Mouse (Mus musculus): Measurements from ENCODE around the gene Sned1. TPM values are rescaled to one million over a fixed set of nuclear protein-coding genes. Genes with fewer than 3 reads are reported as not detected.

Sned1 gene
- polyA plus RNA-seq, 1 experiment from 2014 or later = 5.3 TPM

GRCm38 (mm10) chr1:93225731-93226520, 9.7 kb upstream of the Sned1 start:
- Histone ChIP-seq H3K9ac (ENCODE audit: low read length) (no peak overlapping the region), H3K36me3 (ENCODE audit: control insufficient read depth, insufficient read depth, low read length) (no peaks in the 10 kb centered on the region), H3K4me2 (ENCODE audit: low read depth) (no peak overlapping the region), H3K9me3 (ENCODE audit: control insufficient read depth, low read length) (no peaks in the 10 kb centered on the region), H3K4me3 (ENCODE audit: low read depth, low read length) (no peak overlapping the region), H3K27me3 (ENCODE audit: control insufficient read depth, insufficient read depth, low read length) (no peaks in the 10 kb centered on the region), H3K4me1 (ENCODE audit: control insufficient read depth, insufficient read depth, low read length) (no peaks in the 10 kb centered on the region), H3K27ac (ENCODE audit: low read depth, low read length) (no peak overlapping the region)
- 81% methylated on average over 5 of the region's 5 CpGs for whole genome bisulfite sequencing
- DNase-seq (ENCODE audit: low spot score) (no peak), ATAC-seq (ENCODE audit: insufficient read depth, low FRiP score, low TSS enrichment) (no peak)

- WGBS = 70% methylated on average over 7 of the region's 7 CpGs
- H3K27ac ChIP-seq (ENCODE audit: low read depth, low read length) = no peak overlapping the region
- no peak for ATAC-seq (ENCODE audit: insufficient read depth, low FRiP score, low TSS enrichment)
- H3K4me3 ChIP-seq (ENCODE audit: low read depth, low read length) = no peak overlapping the region
- no peaks in the 10 kb centered on the region for H3K36me3 ChIP-seq (ENCODE audit: control insufficient read depth, insufficient read depth, low read length)
- H3K4me1 ChIP-seq (ENCODE audit: control insufficient read depth, insufficient read depth, low read length) = no peaks in the 10 kb centered on the region
- DNase-seq (ENCODE audit: low spot score) = no peak
- no peak overlapping the region for H3K4me2 ChIP-seq (ENCODE audit: low read depth)
- no peaks in the 10 kb centered on the region for H3K9me3 ChIP-seq (ENCODE audit: control insufficient read depth, low read length)
- no peaks in the 10 kb centered on the region for H3K27me3 ChIP-seq (ENCODE audit: control insufficient read depth, insufficient read depth, low read length)
- H3K9ac ChIP-seq (ENCODE audit: low read length) = 0 out of 2 replicates have a peak overlapping the region, but pooled peaks have one; percentile 29
Measured at GRCm38 (mm10) chr1:93227303-93227975, 8.2 kb upstream of the Sned1 start.

DNA sequence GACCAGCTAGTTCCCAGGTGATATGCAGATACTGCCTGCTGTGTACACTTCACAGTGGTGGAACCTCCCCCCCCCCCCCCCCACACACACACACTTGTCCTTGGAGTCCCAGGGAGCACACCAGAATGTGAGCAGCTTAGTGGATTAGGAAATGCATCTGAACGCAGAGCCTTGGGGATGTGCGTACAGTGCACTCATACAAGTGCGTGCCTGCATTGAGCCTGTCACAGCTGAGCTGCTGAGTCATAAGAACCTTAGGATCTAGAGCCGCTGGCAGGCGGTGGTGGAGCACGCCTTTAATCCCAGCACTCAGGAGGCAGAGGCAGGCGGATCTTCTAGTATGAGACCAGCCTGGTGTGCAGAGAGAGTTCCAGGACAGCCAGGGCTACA, 7.7 kb upstream of the Sned1 start:
- Histone ChIP-seq H3K4me1 (ENCODE audit: control insufficient read depth, insufficient read depth, low read length) (no peaks in the 10 kb centered on the region), H3K27me3 (ENCODE audit: control insufficient read depth, insufficient read depth, low read length) (no peaks in the 10 kb centered on the region), H3K9me3 (ENCODE audit: control insufficient read depth, low read length) (no peaks in the 10 kb centered on the region), H3K4me3 (ENCODE audit: low read depth, low read length) (no peak overlapping the region), H3K27ac (ENCODE audit: low read depth, low read length) (no peak overlapping the region), H3K4me2 (ENCODE audit: low read depth) (no peak overlapping the region), H3K9ac (ENCODE audit: low read length) (no peak overlapping the region), H3K36me3 (ENCODE audit: control insufficient read depth, insufficient read depth, low read length) (no peaks in the 10 kb centered on the region)
- DNase-seq (ENCODE audit: low spot score) (no peak), ATAC-seq (ENCODE audit: insufficient read depth, low FRiP score, low TSS enrichment) (no peak)
- WGBS = 96% methylated on average over 7 of the region's 7 CpGs

DNA sequence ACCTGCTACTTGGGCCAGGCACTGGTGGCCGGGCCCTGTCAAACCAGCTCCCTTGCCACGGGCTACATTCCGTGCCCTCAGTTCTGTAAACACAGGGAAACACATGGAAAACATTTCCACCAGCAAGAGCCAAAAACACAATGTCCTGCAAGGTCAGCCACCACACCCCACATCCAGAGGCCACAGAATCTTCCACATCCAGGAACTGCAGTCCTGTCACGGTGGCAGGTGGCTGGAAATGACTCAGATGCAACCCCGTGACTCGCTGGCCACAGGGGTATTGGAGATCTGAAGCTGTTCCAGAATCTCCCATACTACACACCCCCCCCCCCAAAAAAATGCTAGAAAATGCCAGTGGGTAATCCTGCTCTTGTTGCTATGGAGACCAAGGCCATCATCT, 6.4 kb upstream of the Sned1 start:
- Histone ChIP-seq H3K9me3 (ENCODE audit: control insufficient read depth, low read length) (no peaks in the 10 kb centered on the region), H3K27ac (ENCODE audit: low read depth, low read length) (no peak overlapping the region), H3K9ac (ENCODE audit: low read length) (no peak overlapping the region), H3K27me3 (ENCODE audit: control insufficient read depth, insufficient read depth, low read length) (no peaks in the 10 kb centered on the region), H3K4me2 (ENCODE audit: low read depth) (no peak overlapping the region), H3K4me3 (ENCODE audit: low read depth, low read length) (no peak overlapping the region), H3K36me3 (ENCODE audit: control insufficient read depth, insufficient read depth, low read length) (no peaks in the 10 kb centered on the region), H3K4me1 (ENCODE audit: control insufficient read depth, insufficient read depth, low read length) (no peaks in the 10 kb centered on the region)
- WGBS = 83% methylated on average over 6 of the region's 6 CpGs
- no peak for DNase-seq (ENCODE audit: low spot score)
- ATAC-seq (ENCODE audit: insufficient read depth, low FRiP score, low TSS enrichment) = no peak

- no peak overlapping the region for H3K4me3 ChIP-seq (ENCODE audit: low read depth, low read length)
- no peak overlapping the region for H3K27ac ChIP-seq (ENCODE audit: low read depth, low read length)
- H3K4me2 ChIP-seq (ENCODE audit: low read depth) = no peak overlapping the region
- no peaks in the 10 kb centered on the region for H3K27me3 ChIP-seq (ENCODE audit: control insufficient read depth, insufficient read depth, low read length)
- no peaks in the 10 kb centered on the region for H3K36me3 ChIP-seq (ENCODE audit: control insufficient read depth, insufficient read depth, low read length)
- no peak for ATAC-seq (ENCODE audit: insufficient read depth, low FRiP score, low TSS enrichment)
- no peaks in the 10 kb centered on the region for H3K4me1 ChIP-seq (ENCODE audit: control insufficient read depth, insufficient read depth, low read length)
- H3K9me3 ChIP-seq (ENCODE audit: control insufficient read depth, low read length) = no peaks in the 10 kb centered on the region
- DNase-seq (ENCODE audit: low spot score) = no peak
- 84% methylated on average over 4 of the region's 4 CpGs for WGBS
- H3K9ac ChIP-seq (ENCODE audit: low read length) = no peak overlapping the region
Measured at GRCm38 (mm10) chr1:93229626-93230025, 6.0 kb upstream of the Sned1 start.

DNA sequence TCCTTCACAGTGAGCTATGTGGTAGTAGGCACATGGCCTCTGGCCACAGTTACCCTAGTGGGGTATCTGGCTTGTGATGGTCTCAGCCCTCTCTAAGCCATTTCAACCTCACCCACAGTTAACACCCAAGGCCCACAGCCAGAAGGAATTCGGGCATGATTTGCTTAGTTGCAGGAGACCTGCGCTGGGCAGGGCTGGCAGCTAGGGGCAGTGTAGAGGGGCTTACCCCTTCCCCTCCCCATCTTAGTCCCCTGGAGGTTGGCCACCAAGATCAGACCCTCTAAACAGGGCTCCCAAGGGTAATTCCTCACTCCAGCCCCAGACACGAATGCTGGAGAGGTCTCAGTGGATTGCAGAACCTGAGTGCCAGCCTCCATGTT, 894 bp downstream of the Sned1 start:
- H3K4me3 ChIP-seq (ENCODE audit: low read depth, low read length) = peak overlapping the region; percentile 60
- H3K4me2 ChIP-seq (ENCODE audit: low read depth) = peak overlapping the region; percentile 96
- no peaks in the 10 kb centered on the region for H3K36me3 ChIP-seq (ENCODE audit: control insufficient read depth, insufficient read depth, low read length)
- peaks cover 6% of the 10 kb centered on the region for H3K27me3 ChIP-seq (ENCODE audit: control insufficient read depth, insufficient read depth, low read length)
- WGBS = 10% methylated on average over 3 of the region's 3 CpGs
- DNase-seq (ENCODE audit: low spot score) (peak; percentile 57), ATAC-seq (ENCODE audit: insufficient read depth, low FRiP score, low TSS enrichment) (peak; percentile 33; the same call in 1 of the 2 replicates)
- H3K9me3 ChIP-seq (ENCODE audit: control insufficient read depth, low read length) = no peaks in the 10 kb centered on the region
- peak overlapping the region; percentile 54 for H3K9ac ChIP-seq (ENCODE audit: low read length)
- peaks cover 4% of the 10 kb centered on the region for H3K4me1 ChIP-seq (ENCODE audit: control insufficient read depth, insufficient read depth, low read length)
- H3K27ac ChIP-seq (ENCODE audit: low read depth, low read length) = no peak overlapping the region

- no peak for ATAC-seq (ENCODE audit: insufficient read depth, low FRiP score, low TSS enrichment)
- H3K4me1 ChIP-seq (ENCODE audit: control insufficient read depth, insufficient read depth, low read length) = peaks cover 4% of the 10 kb centered on the region
- no peak overlapping the region for H3K4me2 ChIP-seq (ENCODE audit: low read depth)
- no peak overlapping the region for H3K27ac ChIP-seq (ENCODE audit: low read depth, low read length)
- H3K36me3 ChIP-seq (ENCODE audit: control insufficient read depth, insufficient read depth, low read length) = no peaks in the 10 kb centered on the region
- H3K9me3 ChIP-seq (ENCODE audit: control insufficient read depth, low read length) = no peaks in the 10 kb centered on the region
- 90% methylated on average over 10 of the region's 10 CpGs for WGBS
- H3K4me3 ChIP-seq (ENCODE audit: low read depth, low read length) = no peak overlapping the region
- H3K9ac ChIP-seq (ENCODE audit: low read length) = no peak overlapping the region
- H3K27me3 ChIP-seq (ENCODE audit: control insufficient read depth, insufficient read depth, low read length) = peaks cover 6% of the 10 kb centered on the region
- DNase-seq (ENCODE audit: low spot score) = no peak
Measured at GRCm38 (mm10) chr1:93237676-93238075, 2.0 kb downstream of the Sned1 start.

GRCm38 (mm10) chr1:93238201-93238600, 2.6 kb downstream of the Sned1 start:
- Histone ChIP-seq H3K4me3 (ENCODE audit: low read depth, low read length) (no peak overlapping the region), H3K9me3 (ENCODE audit: control insufficient read depth, low read length) (no peaks in the 10 kb centered on the region), H3K27me3 (ENCODE audit: control insufficient read depth, insufficient read depth, low read length) (peaks cover 6% of the 10 kb centered on the region), H3K4me1 (ENCODE audit: control insufficient read depth, insufficient read depth, low read length) (peaks cover 4% of the 10 kb centered on the region), H3K27ac (ENCODE audit: low read depth, low read length) (no peak overlapping the region), H3K9ac (ENCODE audit: low read length) (no peak overlapping the region), H3K36me3 (ENCODE audit: control insufficient read depth, insufficient read depth, low read length) (no peaks in the 10 kb centered on the region), H3K4me2 (ENCODE audit: low read depth) (no peak overlapping the region)
- DNase-seq (ENCODE audit: low spot score) (no peak), ATAC-seq (ENCODE audit: insufficient read depth, low FRiP score, low TSS enrichment) (no peak)
- WGBS = 54% methylated on average over 4 of the region's 4 CpGs

DNA sequence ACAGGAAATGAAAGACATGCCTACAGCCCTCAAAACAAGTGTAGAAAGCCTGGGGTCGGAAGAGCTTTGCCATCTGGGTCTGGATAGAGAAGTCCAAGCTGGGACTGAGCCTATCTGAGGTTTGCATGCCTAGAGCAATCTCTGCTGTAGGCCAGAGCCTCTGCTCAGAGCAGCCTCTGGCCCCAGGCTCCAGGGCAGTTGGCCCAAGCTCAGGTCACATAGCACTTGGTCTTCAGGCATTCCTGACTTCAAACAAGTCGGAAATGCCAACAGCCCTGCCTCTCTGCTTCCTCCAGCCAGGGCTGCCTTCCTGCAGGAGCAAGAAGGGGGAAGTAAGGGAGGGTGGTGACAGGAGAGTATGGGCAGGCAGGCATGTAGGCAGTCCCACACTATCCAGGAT, 10.3 kb downstream of the Sned1 start:
- H3K9ac ChIP-seq (ENCODE audit: low read length) = no peak overlapping the region
- no peak overlapping the region for H3K27ac ChIP-seq (ENCODE audit: low read depth, low read length)
- no peak for ATAC-seq (ENCODE audit: insufficient read depth, low FRiP score, low TSS enrichment)
- no peaks in the 10 kb centered on the region for H3K4me1 ChIP-seq (ENCODE audit: control insufficient read depth, insufficient read depth, low read length)
- no peak for DNase-seq (ENCODE audit: low spot score)
- 71% methylated on average over 2 of the region's 2 CpGs for WGBS
- no peaks in the 10 kb centered on the region for H3K9me3 ChIP-seq (ENCODE audit: control insufficient read depth, low read length)
- H3K4me3 ChIP-seq (ENCODE audit: low read depth, low read length) = no peak overlapping the region
- no peak overlapping the region for H3K4me2 ChIP-seq (ENCODE audit: low read depth)
- no peaks in the 10 kb centered on the region for H3K27me3 ChIP-seq (ENCODE audit: control insufficient read depth, insufficient read depth, low read length)
- H3K36me3 ChIP-seq (ENCODE audit: control insufficient read depth, insufficient read depth, low read length) = no peaks in the 10 kb centered on the region

All from neural tube, embryonic 11.5 days (tissue).